ENCODE assay signal across 27 mouse cellular contexts in genomic region chr7:49805618-49806017, GRCm38 (mm10). TPM values are rescaled to one million over a fixed set of nuclear protein-coding genes. Genes with fewer than 3 reads are reported as not detected.
DNase-seq lines count a peak whose midpoint lies in the region; ATAC-seq and TF ChIP-seq lines count a peak whose summit lies in the region.
"Had no signal": no experiment of that assay in that cellular context is flagged by ENCODE, and none has a peak within 500 bp of the region (broad histone marks: within the 10 kb centered on the region; RNA-seq: fewer than 3 reads in every experiment).

No protein-coding gene starts in this region.

- peaks cover 13% of the 10 kb centered on the region; the same call in 1 of the 2 replicates for H3K4me1 ChIP-seq in liver, embryonic 11.5 days (replicated peaks; ENCODE audit: control insufficient read depth, insufficient read depth, low read length)
- peaks cover 4% of the 10 kb centered on the region; the same call in 1 of the 2 replicates for H3K4me1 ChIP-seq in liver, postnatal 0 days (ENCODE audit: insufficient read depth)
- H3K4me1 ChIP-seq in MEL (ENCODE audit: control insufficient read depth in 1 of 2, insufficient read depth in 2 of 2, low read length in 2 of 2) = peaks cover 18 to 20% of the 10 kb centered on the region in 2 experiments
- H3K4me1 ChIP-seq in liver, embryonic 13.5 days (replicated peaks) = peaks cover 35% of the 10 kb centered on the region
- no peaks in the 10 kb centered on the region for H3K4me1 ChIP-seq in intestine, postnatal 0 days (replicated peaks; ENCODE audit: control insufficient read depth, insufficient read depth, low read length)
- H3K4me1 ChIP-seq: forebrain, embryonic 13.5 days; limb, embryonic 10.5 days; limb, embryonic 15.5 days; midbrain, embryonic 13.5 days had no signal

- no peak for TF ChIP-seq RAD21 in MEL (IDR thresholded peaks at IDR 0.05; ENCODE audit: low read depth, low read length)

- H3K36me3 ChIP-seq in liver, embryonic 11.5 days (ENCODE audit: control insufficient read depth, insufficient read depth, low read length) = peaks cover 13% of the 10 kb centered on the region
- peaks cover 40% of the 10 kb centered on the region for H3K36me3 ChIP-seq in liver, postnatal 0 days (replicated peaks; ENCODE audit: insufficient read depth, low read length)
- H3K36me3 ChIP-seq in MEL (ENCODE audit: control insufficient read depth in 1 of 2, insufficient read depth in 2 of 2, low read length in 2 of 2) = peaks cover 29 to 40% of the 10 kb centered on the region in 2 experiments
- H3K36me3 ChIP-seq in liver, embryonic 13.5 days = peaks cover 52% of the 10 kb centered on the region
- H3K36me3 ChIP-seq in intestine, postnatal 0 days (ENCODE audit: control insufficient read depth, insufficient read depth) = peaks cover 36% of the 10 kb centered on the region; the same call in 1 of the 2 replicates

- H3K79me2 ChIP-seq in MEL (ENCODE audit: control insufficient read depth, insufficient read depth, low read length, poor library complexity) = no peaks in the 10 kb centered on the region

- no peak overlapping the region for H3K4me2 ChIP-seq in liver, embryonic 11.5 days
- H3K4me2 ChIP-seq in liver, postnatal 0 days (ENCODE audit: low read depth, low read length) = no peak overlapping the region
- H3K4me2 ChIP-seq in liver, embryonic 13.5 days = no peak overlapping the region
- no peak overlapping the region for H3K4me2 ChIP-seq in intestine, postnatal 0 days (replicated peaks; ENCODE audit: low read depth)
- H3K4me2 ChIP-seq: forebrain, embryonic 13.5 days; heart, embryonic 15.5 days; hindbrain, embryonic 14.5 days; limb, embryonic 15.5 days; lung, embryonic 14.5 days; midbrain, embryonic 13.5 days had no signal

- no peak overlapping the region for H3K9ac ChIP-seq in liver, embryonic 11.5 days (ENCODE audit: low read depth, low read length)
- H3K9ac ChIP-seq in liver, postnatal 0 days (replicated peaks) = no peak overlapping the region
- no peak overlapping the region for H3K9ac ChIP-seq in MEL (ENCODE audit: control insufficient read depth, low read depth, low read length, poor library complexity, severe bottlenecking)
- H3K9ac ChIP-seq in liver, embryonic 13.5 days = no peak overlapping the region
- no peak overlapping the region for H3K9ac ChIP-seq in intestine, postnatal 0 days (ENCODE audit: low read depth, low read length)
- H3K9ac ChIP-seq: forebrain, embryonic 13.5 days; heart, embryonic 15.5 days; hindbrain, embryonic 14.5 days; limb, embryonic 15.5 days; lung, embryonic 14.5 days; midbrain, embryonic 13.5 days had no signal

- H3K4me3 ChIP-seq in liver, embryonic 11.5 days (ENCODE audit: low read depth, low read length) = no peak overlapping the region
- no peak overlapping the region for H3K4me3 ChIP-seq in liver, postnatal 0 days (ENCODE audit: low read depth, low read length)
- H3K4me3 ChIP-seq in MEL (ENCODE audit: control insufficient read depth in 1 of 2, insufficient read depth in 1 of 2, low read depth in 2 of 2, low read length in 2 of 2) = no peak overlapping the region
- no peak overlapping the region for H3K4me3 ChIP-seq in liver, embryonic 13.5 days (replicated peaks)
- no peak overlapping the region for H3K4me3 ChIP-seq in intestine, postnatal 0 days (ENCODE audit: low read depth, low read length)
- H3K4me3 ChIP-seq: erythroblast, embryonic 14.5 days; forebrain, embryonic 13.5 days; heart, embryonic 15.5 days; limb, embryonic 10.5 days; limb, embryonic 15.5 days; midbrain, embryonic 13.5 days had no signal

- DNase-seq in liver, embryonic 11.5 days (ENCODE audit: low spot score) = no peak
- no peak for DNase-seq in liver, postnatal 0 days
- DNase-seq in MEL (ENCODE audit: low read depth, low spot score) = peak; percentile 45
- no peak for DNase-seq in liver, embryonic 13.5 days
- no peak for DNase-seq in urinary bladder, postnatal 4 days (ENCODE audit: low spot score in 2 of 2)
- DNase-seq in left cerebral cortex, adult 11 months (ENCODE audit: low spot score) = no peak
- DNase-seq: adrenal gland, postnatal 14 days; B cell, adult 2 months; cerebellum, adult 18-20 months; cerebellum, postnatal 14 days; gastrocnemius, postnatal 10 days; heart, postnatal 4 days; kidney, adult 18-20 months; kidney, postnatal 4 days; lung, embryonic 14.5 days; lung, postnatal 14 days; thymus, adult 2 months; thymus, postnatal 36 days had no signal

- ATAC-seq in liver, embryonic 11.5 days (replicated peaks; ENCODE audit: low FRiP score) = peak; percentile 70
- no peak for ATAC-seq in liver, postnatal 0 days
- ATAC-seq in liver, embryonic 13.5 days (ENCODE audit: low read depth) = peak; percentile 78
- ATAC-seq in intestine, postnatal 0 days = no peak
- ATAC-seq: forebrain, embryonic 13.5 days; inflammation-experienced regulatory T-cells, adult 6 months; midbrain, embryonic 13.5 days had no signal

- no peaks in the 10 kb centered on the region for H3K9me3 ChIP-seq in liver, embryonic 11.5 days (ENCODE audit: control insufficient read depth, low read length)
- no peaks in the 10 kb centered on the region for H3K9me3 ChIP-seq in liver, postnatal 0 days (ENCODE audit: low read length)
- H3K9me3 ChIP-seq in MEL (replicated peaks; ENCODE audit: insufficient read depth, low read length) = no peaks in the 10 kb centered on the region
- H3K9me3 ChIP-seq in liver, embryonic 13.5 days (replicated peaks) = no peaks in the 10 kb centered on the region
- H3K9me3 ChIP-seq in intestine, postnatal 0 days (ENCODE audit: control insufficient read depth) = no peaks in the 10 kb centered on the region
- H3K9me3 ChIP-seq: forebrain, embryonic 13.5 days; heart, embryonic 15.5 days; limb, embryonic 10.5 days; limb, embryonic 15.5 days; midbrain, embryonic 13.5 days had no signal

- no peaks in the 10 kb centered on the region for H3K27me3 ChIP-seq in liver, embryonic 11.5 days (replicated peaks; ENCODE audit: control insufficient read depth, insufficient read depth, low read length)
- no peaks in the 10 kb centered on the region for H3K27me3 ChIP-seq in liver, postnatal 0 days (ENCODE audit: insufficient read depth, low read length)
- no peaks in the 10 kb centered on the region for H3K27me3 ChIP-seq in MEL (ENCODE audit: control insufficient read depth in 1 of 2, insufficient read depth in 2 of 2, low read length in 2 of 2)
- H3K27me3 ChIP-seq in liver, embryonic 13.5 days = no peaks in the 10 kb centered on the region
- no peaks in the 10 kb centered on the region for H3K27me3 ChIP-seq in intestine, postnatal 0 days (replicated peaks; ENCODE audit: control insufficient read depth, insufficient read depth, low read length)
- H3K27me3 ChIP-seq: forebrain, embryonic 13.5 days; heart, embryonic 15.5 days; limb, embryonic 15.5 days; midbrain, embryonic 13.5 days had no signal

- no peak overlapping the region for H3K27ac ChIP-seq in liver, embryonic 11.5 days (ENCODE audit: low read depth, low read length)
- no peak overlapping the region for H3K27ac ChIP-seq in liver, postnatal 0 days (ENCODE audit: low read depth)
- peak overlapping the region; percentile 59 for H3K27ac ChIP-seq in MEL (ENCODE audit: control insufficient read depth, low read depth, low read length)
- H3K27ac ChIP-seq in liver, embryonic 13.5 days = peak overlapping the region; percentile 11; the same call in 1 of the 2 replicates
- H3K27ac ChIP-seq in intestine, postnatal 0 days (ENCODE audit: low read depth, low read length) = no peak overlapping the region
- H3K27ac ChIP-seq: forebrain, embryonic 13.5 days; heart, embryonic 15.5 days; hindbrain, embryonic 14.5 days; limb, embryonic 10.5 days; limb, embryonic 15.5 days; midbrain, embryonic 13.5 days had no signal

- TF ChIP-seq CTCF in liver, postnatal 0 days (IDR thresholded peaks at IDR 0.05; ENCODE audit: low read depth) = no peak
- no peak for TF ChIP-seq CTCF in MEL (IDR thresholded peaks at IDR 0.05 in 2 of 3, conservative IDR thresholded peaks at IDR 0.05 in 1 of 3; ENCODE audit: control insufficient read depth in 1 of 3, insufficient read depth in 1 of 3, low read depth in 2 of 3, low read length in 3 of 3, poor library complexity in 1 of 3, severe bottlenecking in 1 of 3)
- no peak for TF ChIP-seq CTCF in intestine, postnatal 0 days (IDR thresholded peaks at IDR 0.05; ENCODE audit: low read depth)

- 40% methylated on average over 3 of the region's 3 CpGs for WGBS in liver, embryonic 11.5 days
- 39% methylated on average over 3 of the region's 3 CpGs for WGBS in liver, postnatal 0 days (ENCODE audit: insufficient replicate concordance)
- 23% methylated on average over 3 of the region's 3 CpGs for WGBS in liver, embryonic 13.5 days (ENCODE audit: insufficient replicate concordance)
- 33% methylated on average over 3 of the region's 3 CpGs for WGBS in intestine, postnatal 0 days

- TF ChIP-seq EP300 in liver, postnatal 0 days (IDR thresholded peaks at IDR 0.05; ENCODE audit: low read depth) = no peak
- TF ChIP-seq EP300 in MEL (IDR thresholded peaks at IDR 0.05; ENCODE audit: low read depth in 1 of 2, low read length in 2 of 2) = peak; percentile 71 to 75

- no peak for TF ChIP-seq POLR2A in MEL (IDR thresholded peaks at IDR 0.05; ENCODE audit: control insufficient read depth in 1 of 2, insufficient read depth in 1 of 2, low read depth in 1 of 2, low read length in 2 of 2, poor library complexity in 1 of 2)

TF ChIP-seq in MEL, 35 proteins besides CTCF, POLR2A, EP300 and RAD21 (continues in another document):
- TF ChIP-seq NRF1 (IDR thresholded peaks at IDR 0.05; ENCODE audit: insufficient read depth, low read depth, low read length, poor library complexity, severe bottlenecking) (no peak), ZNF384 (IDR thresholded peaks at IDR 0.05; ENCODE audit: low read depth, low read length) (no peak), MAZ (IDR thresholded peaks at IDR 0.05; ENCODE audit: low read depth, low read length) (no peak)

RNA-seq across cellular contexts. Expression of gene Prmt3, which starts 27.5 kb away (rescaled TPM):
- polyA plus RNA-seq in liver, embryonic 11.5 days (2014; fragmentation: Nextera tagmentation; extraction: Ambion mirVana) = 65.0 and 71.6 TPM in 2 replicates
- 14.6 and 16.2 TPM in 2 replicates for polyA plus RNA-seq in liver, postnatal 0 days (2015; fragmentation: Nextera tagmentation; extraction: Ambion mirVana)
- total RNA-seq in MEL (2012; rRNA removed) = 72.6 and 73.9 TPM in 2 replicates
- 10 to 100 TPM; 62.5 to 63.7 TPM for polyA plus RNA-seq in MEL (2012; ENCODE audit: insufficient read depth in 1 of 2, insufficient read length in 2 of 2, low read depth in 1 of 2, low replicate concordance in 2 of 2, missing spikeins in 1 of 2)
- 32.3 and 36.4 TPM in 2 replicates for polyA plus RNA-seq in liver, embryonic 13.5 days (2015; fragmentation: Nextera tagmentation; extraction: Ambion mirVana)
- polyA plus RNA-seq in intestine, postnatal 0 days (2015; fragmentation: Nextera tagmentation; extraction: Ambion mirVana) = 15.7 and 16.9 TPM in 2 replicates

RNA-seq across cellular contexts. Expression of gene Htatip2, which starts 46.7 kb away (rescaled TPM):
- polyA plus RNA-seq in liver, embryonic 11.5 days (2014; fragmentation: Nextera tagmentation; extraction: Ambion mirVana) = 26.1 and 30.1 TPM in 2 replicates
- 56.7 and 65.5 TPM in 2 replicates for polyA plus RNA-seq in liver, postnatal 0 days (2015; fragmentation: Nextera tagmentation; extraction: Ambion mirVana)
- total RNA-seq in MEL (2012; rRNA removed) = 22.5 and 32.8 TPM in 2 replicates
- polyA plus RNA-seq in MEL (2012; ENCODE audit: insufficient read depth in 1 of 2, insufficient read length in 2 of 2, low read depth in 1 of 2, low replicate concordance in 2 of 2, missing spikeins in 1 of 2) = 10 to 100 TPM in 1 of 2 experiments, not detected in 1; 37.8 TPM
- 39.0 and 40.6 TPM in 2 replicates for polyA plus RNA-seq in liver, embryonic 13.5 days (2015; fragmentation: Nextera tagmentation; extraction: Ambion mirVana)
- polyA plus RNA-seq in intestine, postnatal 0 days (2015; fragmentation: Nextera tagmentation; extraction: Ambion mirVana) = 47.5 and 49.0 TPM in 2 replicates

Comparison
In these comparisons a context has a peak if more than half of its experiments do, and no peak if none do; other contexts are left out.
1. ATAC-seq: peak in liver, embryonic 11.5 days (single experiment) and liver, embryonic 13.5 days (single experiment); none in liver, postnatal 0 days (single experiment) and intestine, postnatal 0 days (single experiment).
2. H3K27ac ChIP-seq: peak in MEL (single experiment) and liver, embryonic 13.5 days (single experiment); none in liver, embryonic 11.5 days (single experiment), liver, postnatal 0 days (single experiment) and intestine, postnatal 0 days (single experiment).